In the genomic region with DNA sequence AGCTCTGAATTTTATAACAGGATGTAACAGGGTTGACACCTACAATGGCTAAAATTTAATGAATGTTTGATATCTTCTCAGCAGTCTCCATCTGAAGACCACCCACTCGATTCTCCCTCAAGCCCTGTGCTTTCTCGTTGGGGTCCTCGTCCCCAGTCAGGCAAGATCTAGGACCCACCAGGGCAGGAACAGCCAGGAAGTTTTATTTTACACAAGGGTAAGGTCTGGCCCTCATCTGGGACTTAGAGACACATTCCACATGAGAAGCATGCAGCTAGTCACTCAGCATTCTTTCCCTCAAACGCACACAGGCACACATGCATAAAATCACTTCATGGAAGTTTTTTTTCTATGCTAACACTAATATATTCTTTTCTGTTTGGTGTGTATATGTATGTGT, we compare ENCODE assay signal across 12 mouse cellular contexts. TPM values are rescaled to one million over a fixed set of nuclear protein-coding genes. Genes with fewer than 3 reads are reported as not detected.
DNase-seq lines count a peak whose midpoint lies in the region; ATAC-seq and TF ChIP-seq lines count a peak whose summit lies in the region.
"Had no signal": no experiment of that assay in that cellular context is flagged by ENCODE, and none has a peak within 500 bp of the region (broad histone marks: within the 10 kb centered on the region; RNA-seq: fewer than 3 reads in every experiment).

No protein-coding gene starts in this region.

- no peak overlapping the region for H3K4me3 ChIP-seq in heart, embryonic 13.5 days
- H3K4me3 ChIP-seq in lung, embryonic 14.5 days (ENCODE audit: low read depth, low read length) = no peak overlapping the region
- H3K4me3 ChIP-seq in embryonic fibroblast, embryonic 13.5 days (ENCODE audit: insufficient read depth, low read length) = no peak overlapping the region
- H3K4me3 ChIP-seq in liver, embryonic 16.5 days (ENCODE audit: low read depth, low read length) = no peak overlapping the region
- no peak overlapping the region for H3K4me3 ChIP-seq in hindbrain, postnatal 0 days (ENCODE audit: low read length)

- no peaks in the 10 kb centered on the region for H3K9me3 ChIP-seq in heart, embryonic 13.5 days
- H3K9me3 ChIP-seq in lung, embryonic 14.5 days (ENCODE audit: low read depth, low read length) = no peaks in the 10 kb centered on the region
- no peaks in the 10 kb centered on the region for H3K9me3 ChIP-seq in liver, embryonic 16.5 days (replicated peaks; ENCODE audit: control insufficient read depth, low read length)
- no peaks in the 10 kb centered on the region for H3K9me3 ChIP-seq in hindbrain, postnatal 0 days (ENCODE audit: low read length)

- no peak for TF ChIP-seq CTCF in lung, embryonic 14.5 days (IDR thresholded peaks at IDR 0.05; ENCODE audit: low read depth)
- no peak for TF ChIP-seq CTCF in embryonic fibroblast, embryonic 13.5 days (IDR thresholded peaks at IDR 0.05; ENCODE audit: borderline replicate concordance, insufficient read depth, low read length)
- TF ChIP-seq CTCF in hindbrain, postnatal 0 days (IDR thresholded peaks at IDR 0.05; ENCODE audit: low read depth) = no peak

- H3K9ac ChIP-seq in heart, embryonic 13.5 days = peak overlapping the region; percentile 61
- H3K9ac ChIP-seq in lung, embryonic 14.5 days = peak overlapping the region; percentile 9; the same call in 1 of the 2 replicates
- no peak overlapping the region for H3K9ac ChIP-seq in liver, embryonic 16.5 days (ENCODE audit: low read depth, low read length)
- H3K9ac ChIP-seq in hindbrain, postnatal 0 days (replicated peaks; ENCODE audit: low read length) = no peak overlapping the region

- TF ChIP-seq POLR2A in embryonic fibroblast, embryonic 13.5 days (IDR thresholded peaks at IDR 0.05; ENCODE audit: low read depth, low read length) = no peak

- H3K27me3 ChIP-seq in heart, embryonic 13.5 days (replicated peaks) = no peaks in the 10 kb centered on the region
- H3K27me3 ChIP-seq in lung, embryonic 14.5 days (ENCODE audit: insufficient read depth, low read length) = no peaks in the 10 kb centered on the region
- H3K27me3 ChIP-seq in liver, embryonic 16.5 days (ENCODE audit: control insufficient read depth, insufficient read depth, low read depth, low read length) = no peaks in the 10 kb centered on the region
- H3K27me3 ChIP-seq in hindbrain, postnatal 0 days (ENCODE audit: insufficient read depth, low read length) = no peaks in the 10 kb centered on the region
- H3K27me3 ChIP-seq: Patski had no signal

- 24% methylated on average over 4 of the region's 4 CpGs for WGBS in heart, embryonic 13.5 days
- 14% methylated on average over 4 of the region's 4 CpGs for WGBS in lung, embryonic 14.5 days
- WGBS in liver, embryonic 16.5 days (ENCODE audit: insufficient replicate concordance) = 51% methylated on average over 4 of the region's 4 CpGs
- 62% methylated on average over 4 of the region's 4 CpGs for WGBS in hindbrain, postnatal 0 days

- no peak for DNase-seq in heart, adult 18-20 months
- peak; percentile 52 for DNase-seq in lung, embryonic 14.5 days
- no peak for DNase-seq in lung, postnatal 10 days
- no peak for DNase-seq in ovary, postnatal 10 days (ENCODE audit: low spot score)
- no peak for DNase-seq in hindbrain, postnatal 0 days (ENCODE audit: low spot score)
- DNase-seq: adrenal gland, adult 2 months; thymus, postnatal 36 days had no signal

- peak overlapping the region; percentile 99 for H3K27ac ChIP-seq in heart, embryonic 13.5 days (replicated peaks)
- peak overlapping the region; percentile 69 for H3K27ac ChIP-seq in lung, embryonic 14.5 days (ENCODE audit: low read depth)
- H3K27ac ChIP-seq in embryonic fibroblast, embryonic 13.5 days (ENCODE audit: insufficient read depth, low read length) = peak overlapping the region; percentile 59
- H3K27ac ChIP-seq in liver, embryonic 16.5 days (ENCODE audit: low read length) = peak overlapping the region; percentile 74
- H3K27ac ChIP-seq in hindbrain, postnatal 0 days = no peak overlapping the region

- H3K36me3 ChIP-seq in heart, embryonic 13.5 days = no peaks in the 10 kb centered on the region
- no peaks in the 10 kb centered on the region for H3K36me3 ChIP-seq in lung, embryonic 14.5 days (ENCODE audit: insufficient read depth)
- no peaks in the 10 kb centered on the region for H3K36me3 ChIP-seq in liver, embryonic 16.5 days (ENCODE audit: control insufficient read depth, insufficient read depth)
- H3K36me3 ChIP-seq in hindbrain, postnatal 0 days (ENCODE audit: insufficient read depth, low read length) = no peaks in the 10 kb centered on the region

- H3K4me1 ChIP-seq in heart, embryonic 13.5 days = peaks cover 96% of the 10 kb centered on the region
- peaks cover 29% of the 10 kb centered on the region for H3K4me1 ChIP-seq in lung, embryonic 14.5 days (ENCODE audit: insufficient read depth)
- H3K4me1 ChIP-seq in embryonic fibroblast, embryonic 13.5 days (ENCODE audit: control insufficient read depth, insufficient read depth, low read length) = peaks cover 14% of the 10 kb centered on the region
- peaks cover 29% of the 10 kb centered on the region for H3K4me1 ChIP-seq in liver, embryonic 16.5 days (ENCODE audit: control insufficient read depth, low read depth, low read length)
- peaks cover 16% of the 10 kb centered on the region for H3K4me1 ChIP-seq in hindbrain, postnatal 0 days (ENCODE audit: insufficient read depth, low read length)

- no peak overlapping the region; the same call in 1 of the 2 replicates for H3K4me2 ChIP-seq in heart, embryonic 13.5 days
- H3K4me2 ChIP-seq in lung, embryonic 14.5 days = no peak overlapping the region
- no peak overlapping the region for H3K4me2 ChIP-seq in liver, embryonic 16.5 days (ENCODE audit: low read depth, low read length)
- H3K4me2 ChIP-seq in hindbrain, postnatal 0 days (ENCODE audit: low read depth, low read length) = no peak overlapping the region

- no peak for ATAC-seq in heart, embryonic 13.5 days (ENCODE audit: extremely low read depth, insufficient number of reproducible peaks, low FRiP score, low TSS enrichment)
- ATAC-seq in lung, embryonic 14.5 days (ENCODE audit: insufficient read depth) = no peak
- no peak for ATAC-seq in liver, embryonic 16.5 days (ENCODE audit: low read depth)
- ATAC-seq in hindbrain, postnatal 0 days = no peak
- ATAC-seq: CD4-positive, CD25-positive, alpha-beta regulatory T cell, adult 4 months; Patski had no signal

RNA-seq across cellular contexts. Expression of gene Rassf3, which starts 39.5 kb away (rescaled TPM):
- polyA plus RNA-seq in heart, embryonic 13.5 days (2015; fragmentation: Nextera tagmentation; extraction: Ambion mirVana) = 15.2 and 19.2 TPM in 2 replicates
- total RNA-seq in heart, adult 18-20 months (2021) = 100 to 1,000 TPM; 131 to 138 TPM
- 19.8 and 21.0 TPM in 2 replicates for polyA plus RNA-seq in lung, embryonic 14.5 days (2014; fragmentation: Nextera tagmentation; extraction: Ambion mirVana)
- 18.0 and 20.5 TPM in 2 replicates for polyA plus RNA-seq in embryonic fibroblast, embryonic 13.5 days (2011; ENCODE audit: insufficient read length, low read depth, missing spikeins)
- 12.1 and 13.3 TPM in 2 replicates for polyA plus RNA-seq in liver, embryonic 16.5 days (2015; fragmentation: Nextera tagmentation; extraction: Ambion mirVana)
- total RNA-seq in hindbrain, postnatal 0 days (2014; rRNA removed) = 7.4 and 11.1 TPM in 2 replicates
- polyA plus RNA-seq in hindbrain, postnatal 0 days (2015; fragmentation: Nextera tagmentation; extraction: Ambion mirVana) = 5.7 and 6.0 TPM in 2 replicates

Comparison
In these comparisons a context has a peak if more than half of its experiments do, and no peak if none do; other contexts are left out.
1. H3K9ac ChIP-seq: peak in heart, embryonic 13.5 days (single experiment) and lung, embryonic 14.5 days (single experiment); none in liver, embryonic 16.5 days (single experiment) and hindbrain, postnatal 0 days (single experiment).